Mouse (Mus musculus) cerebellum, adult 2 months (tissue): ENCODE data around the gene Kcnj8. TPM values are rescaled to one million over a fixed set of nuclear protein-coding genes. Genes with fewer than 3 reads are reported as not detected.
A peak's percentile ranks its signal among the peaks of the same experiment; 100 is the strongest.

Experiments used
- DNase-seq, 2 experiments: peaks; one replicate each; pipeline ENCODE4 v3.0.0; 2021
- H3K27ac ChIP-seq: fragments of 200-500 bp; 2 replicates; pipeline ENCODE4 v1.5.1; 2012; ENCODE audit warnings: low read length, control low read depth, inconsistent platforms; ENCODE audit not compliant: insufficient read depth
- H3K27me3 ChIP-seq: fragments of 200-500 bp; 2 replicates; pipeline ENCODE4 v1.6.1; 2012; ENCODE audit warnings: inconsistent platforms, mild to moderate bottlenecking, low read length, moderate library complexity; ENCODE audit not compliant: control insufficient read depth, insufficient read depth
- H3K4me1 ChIP-seq: fragments of 200-500 bp; 2 replicates; pipeline ENCODE4 v1.6.1; 2011; ENCODE audit warnings: low read length; ENCODE audit not compliant: control insufficient read depth, insufficient read depth
- H3K4me3 ChIP-seq: fragments of 200-500 bp; replicated peaks from 2 replicates; pipeline ENCODE3; 2011; ENCODE audit warnings: mild to moderate bottlenecking, low read depth, low read length, control low read depth; ENCODE audit not compliant: insufficient read depth
- CTCF ChIP-seq: fragments of 200-500 bp; IDR thresholded peaks from 2 replicates; pipeline ENCODE4 v1.5.1; 2011; ENCODE audit warnings: low read depth, mild to moderate bottlenecking, control low read depth, low read length, moderate library complexity, borderline replicate concordance; ENCODE audit not compliant: insufficient read depth
- POLR2A ChIP-seq: fragments of 200-500 bp; IDR thresholded peaks from 2 replicates; pipeline ENCODE4 v1.6.1; 2011; ENCODE audit warnings: low read length, control low read depth, borderline replicate concordance; ENCODE audit not compliant: insufficient read depth
- WGBS: fragments of 180-500 bp; shearing (Covaris S2); methylation state at CpG from one replicate; pipeline ENCODE4 v1.1.7; 2018; 5-methylcytosine and 5-hydroxymethylcytosine counted together
- polyA plus RNA-seq: library from polyadenylated mRNA; depleted of rRNA; stranded (reverse); fragments of >200 nt; gene quantifications from 2 replicates; pipeline ENCODE4 v1.2.3, GENCODE M21; 2012; rRNA removed

The Kcnj8 gene
- 5.8 and 6.1 TPM in 2 replicates for polyA plus RNA-seq

DNA sequence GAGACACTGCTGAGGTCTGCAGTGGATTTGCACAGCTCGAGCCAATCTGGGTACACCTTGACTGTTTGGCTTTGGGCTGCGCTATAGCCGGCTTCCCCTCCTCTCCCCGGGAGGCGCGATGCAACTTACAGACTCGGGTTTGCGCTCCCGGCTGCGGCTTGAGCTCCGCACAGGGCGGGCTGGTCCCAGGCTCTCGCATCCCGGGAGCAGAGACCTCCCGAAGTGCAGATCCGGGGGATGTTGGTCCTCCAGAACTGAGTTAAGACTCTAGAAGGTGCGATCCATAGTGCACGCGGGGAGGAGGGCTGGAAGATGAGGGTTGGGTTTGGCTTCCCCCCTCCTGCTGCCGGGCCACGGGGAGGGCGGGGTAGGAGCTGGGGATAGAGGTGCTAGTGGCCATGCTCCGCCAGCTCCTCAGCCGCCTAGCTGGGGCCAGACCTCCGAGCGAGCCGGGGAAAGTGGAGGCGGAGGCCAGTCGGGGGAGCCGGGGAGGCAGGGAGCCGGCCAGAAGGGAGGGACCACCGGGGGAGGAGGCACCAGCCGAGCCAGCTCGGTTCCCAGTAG is at the start of gene Kcnj8:
TSS of gene Kcnj8 (minus strand) at position 560 of the 564 bp plus-strand sequence.
- no peak within 1 kb of the TSS for H3K27ac ChIP-seq
- DNase-seq = peak; percentile 18 to 35
- no peak for TF ChIP-seq CTCF
- TF ChIP-seq POLR2A = no peak
- H3K4me1 ChIP-seq = no peaks in the 10 kb centered on the region
- under 1% methylated on average over 34 of the region's 34 CpGs for WGBS
- no peaks in the 10 kb centered on the region; the same call in 1 of the 2 replicates for H3K27me3 ChIP-seq
- H3K4me3 ChIP-seq = peak within 1 kb of the TSS; percentile 39

DNA sequence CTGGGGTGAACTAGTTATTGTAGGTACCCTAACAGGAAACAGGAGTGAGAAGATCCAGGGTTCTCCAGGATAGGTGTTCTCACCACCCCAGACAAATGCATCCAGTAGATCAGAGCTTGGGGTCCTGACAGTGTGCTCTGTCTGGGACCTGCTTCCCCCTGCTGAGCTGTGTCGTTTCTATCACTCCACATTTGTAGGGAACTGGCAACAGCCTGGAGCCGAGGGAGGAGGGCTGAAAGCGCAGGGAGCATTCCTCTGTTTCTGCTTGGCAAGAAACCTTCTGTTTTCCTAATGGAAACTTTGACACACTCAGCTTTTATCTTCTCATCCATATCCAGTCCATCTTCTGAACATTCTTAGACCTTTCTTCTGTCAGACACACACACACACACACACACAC is 45.2 kb upstream of the Kcnj8 start:
- DNase-seq = no peak
- H3K27ac ChIP-seq = no peak overlapping the region
- no peaks in the 10 kb centered on the region for H3K27me3 ChIP-seq
- no peak overlapping the region for H3K4me3 ChIP-seq
- H3K4me1 ChIP-seq = 0 out of 2 replicates have a peak, but pooled peaks cover 3% of the 10 kb centered on the region
- TF ChIP-seq POLR2A (no peak), CTCF (no peak)
- whole genome bisulfite sequencing = 21% methylated on average over 3 of the region's 3 CpGs

DNA sequence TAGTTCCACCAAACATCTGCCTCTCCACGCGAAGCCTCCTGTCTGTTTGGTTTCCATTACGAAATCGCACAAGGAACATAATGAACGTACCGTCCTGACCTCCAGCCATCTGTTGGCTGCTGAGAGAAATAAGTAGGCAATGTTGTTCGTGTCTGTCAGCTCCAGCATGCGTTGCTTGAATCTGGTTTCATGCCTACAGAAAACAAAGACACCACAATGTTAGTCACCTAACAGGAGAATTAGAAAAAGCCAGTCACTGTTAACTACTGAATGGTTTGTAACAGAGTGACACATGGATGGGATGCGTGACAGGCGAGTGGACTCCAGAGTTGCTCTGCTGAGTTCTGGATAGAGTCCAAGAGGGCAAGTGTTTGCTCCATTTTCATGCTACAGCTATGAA is 42.9 kb upstream of the Kcnj8 start:
- Histone ChIP-seq H3K27ac (no peak overlapping the region), H3K27me3 (no peaks in the 10 kb centered on the region), H3K4me3 (no peak overlapping the region), H3K4me1 (0 out of 2 replicates have a peak, but pooled peaks cover 3% of the 10 kb centered on the region)
- DNase-seq = peak; percentile 13 to 19
- no peak for TF ChIP-seq CTCF
- no peak for TF ChIP-seq POLR2A
- WGBS = 8% methylated on average over 10 of the region's 10 CpGs

DNA sequence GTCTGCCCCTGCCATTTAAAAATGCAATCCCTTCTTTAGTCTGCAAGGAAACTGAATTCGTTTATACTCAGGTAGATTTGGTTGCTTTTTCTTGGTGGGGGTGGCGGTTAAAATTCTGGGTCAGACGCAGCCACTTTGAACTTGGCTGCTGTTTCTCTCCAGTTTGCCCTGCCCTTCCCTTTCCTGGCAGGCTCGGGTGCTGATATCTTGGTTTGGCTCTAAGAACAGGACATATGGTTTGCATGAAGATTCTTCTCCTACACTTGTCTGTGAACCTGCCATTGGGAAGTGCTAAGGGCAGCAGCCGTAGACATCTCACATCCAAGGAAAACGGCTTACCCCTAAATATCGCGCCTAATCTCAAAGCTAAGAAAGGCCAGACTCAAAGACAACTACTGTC is 41.0 kb upstream of the Kcnj8 start:
- H3K27ac ChIP-seq = no peak overlapping the region
- H3K27me3 ChIP-seq = no peaks in the 10 kb centered on the region
- 0 out of 2 replicates have a peak, but pooled peaks cover 3% of the 10 kb centered on the region for H3K4me1 ChIP-seq
- DNase-seq = no peak
- no peak overlapping the region for H3K4me3 ChIP-seq
- TF ChIP-seq POLR2A (no peak), CTCF (no peak)
- WGBS = 34% methylated on average over 8 of the region's 8 CpGs

DNA sequence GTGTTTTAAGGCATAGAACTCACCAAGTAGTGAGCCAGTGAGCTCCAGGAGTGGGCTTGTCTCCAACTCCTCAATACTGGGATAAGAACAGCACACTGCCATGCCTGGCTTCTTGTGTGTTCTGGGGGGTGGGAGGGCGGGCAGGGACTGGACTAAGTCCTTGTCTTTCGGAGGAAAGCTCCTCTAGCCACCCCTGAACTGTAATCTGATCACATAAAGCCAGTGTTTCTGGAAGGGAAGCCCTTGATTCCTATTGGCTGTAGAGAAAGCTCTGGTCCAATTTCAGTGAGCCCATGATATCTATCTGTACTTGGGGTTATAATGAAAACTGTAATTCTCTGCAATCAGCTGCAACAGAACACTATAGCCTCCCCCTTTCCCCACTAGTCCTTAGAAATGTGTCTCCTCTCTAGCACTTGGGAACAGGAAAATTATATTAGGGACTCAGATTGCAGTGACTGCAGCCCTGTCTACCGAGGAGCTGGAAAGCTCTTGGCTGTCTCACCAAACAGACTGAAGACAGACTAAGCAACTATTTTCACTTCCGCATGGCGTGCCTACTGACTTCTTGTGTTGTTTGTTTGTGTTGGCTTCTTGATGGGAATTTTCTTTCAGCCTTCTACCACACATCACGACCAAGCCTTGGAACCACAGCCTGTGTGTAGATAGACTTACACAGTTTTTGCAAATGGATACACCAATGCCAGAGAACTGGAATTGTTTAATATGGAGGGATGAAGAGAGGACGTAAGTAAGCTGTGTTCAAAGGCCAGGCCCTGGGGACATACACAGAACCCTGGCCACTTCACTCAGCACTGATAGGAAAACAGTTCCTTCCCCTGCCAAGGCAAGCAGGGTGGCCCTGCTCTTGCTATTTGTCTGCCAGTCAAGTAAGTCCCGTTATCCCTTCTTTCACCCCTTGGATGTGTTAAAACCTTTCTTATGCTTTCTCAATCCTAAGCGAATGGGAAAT is 38.3 kb upstream of the Kcnj8 start:
- TF ChIP-seq POLR2A = no peak
- no peak for TF ChIP-seq CTCF
- H3K27ac ChIP-seq = no peak overlapping the region
- H3K4me3 ChIP-seq = no peak overlapping the region
- 0 out of 2 replicates have a peak, but pooled peaks cover 3% of the 10 kb centered on the region for H3K4me1 ChIP-seq
- no peaks in the 10 kb centered on the region for H3K27me3 ChIP-seq
- 58% methylated on average over 9 of the region's 9 CpGs for WGBS
- no peak for DNase-seq

DNA sequence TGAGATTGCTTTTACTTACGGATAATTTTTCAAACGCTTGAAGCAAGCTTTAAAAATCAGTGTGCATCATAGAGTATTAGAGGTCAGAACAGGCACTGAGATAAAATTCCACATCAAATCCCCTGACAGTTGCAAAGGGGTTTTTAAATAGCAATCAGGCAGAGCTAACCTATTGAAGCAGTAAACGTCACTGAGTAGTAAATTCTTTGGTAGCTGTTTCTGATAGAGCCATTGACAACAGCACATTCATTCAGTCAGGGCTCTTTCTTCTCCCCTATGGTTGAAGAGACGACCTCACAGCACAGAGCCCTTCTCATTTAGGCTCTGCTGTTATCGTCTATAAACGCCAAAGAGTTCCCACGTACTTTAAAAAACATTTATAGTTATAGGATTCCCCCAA is 35.7 kb upstream of the Kcnj8 start:
- H3K4me3 ChIP-seq = no peak overlapping the region
- 78% methylated on average over 7 of the region's 7 CpGs for WGBS
- no peaks in the 10 kb centered on the region for H3K4me1 ChIP-seq
- DNase-seq = no peak
- TF ChIP-seq CTCF (no peak), POLR2A (no peak)
- H3K27me3 ChIP-seq = no peaks in the 10 kb centered on the region
- H3K27ac ChIP-seq = no peak overlapping the region

DNA sequence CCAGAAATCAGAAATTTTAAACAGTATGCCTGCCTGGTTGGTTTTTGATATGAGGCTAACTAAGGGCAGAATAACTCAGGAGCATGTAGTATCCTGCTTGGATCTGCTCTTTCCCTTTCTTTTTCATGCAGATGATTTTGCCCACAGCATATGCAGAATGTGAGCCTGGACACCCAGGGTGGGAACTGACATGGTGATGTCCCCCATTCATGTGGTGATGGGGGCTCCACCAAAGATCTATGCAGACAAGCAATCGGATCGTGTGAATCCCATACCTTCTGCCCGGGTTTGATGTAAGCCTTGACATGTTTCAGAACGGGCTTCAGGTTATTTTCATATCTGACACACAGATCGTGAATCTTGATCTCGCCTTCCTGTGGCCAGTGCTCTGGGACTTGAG is 31.4 kb upstream of the Kcnj8 start:
- TF ChIP-seq CTCF (no peak), POLR2A (no peak)
- H3K27me3 ChIP-seq = no peaks in the 10 kb centered on the region
- 59% methylated on average over 6 of the region's 6 CpGs for WGBS
- DNase-seq = no peak
- no peak overlapping the region for H3K27ac ChIP-seq
- no peak overlapping the region for H3K4me3 ChIP-seq
- H3K4me1 ChIP-seq = no peaks in the 10 kb centered on the region

DNA sequence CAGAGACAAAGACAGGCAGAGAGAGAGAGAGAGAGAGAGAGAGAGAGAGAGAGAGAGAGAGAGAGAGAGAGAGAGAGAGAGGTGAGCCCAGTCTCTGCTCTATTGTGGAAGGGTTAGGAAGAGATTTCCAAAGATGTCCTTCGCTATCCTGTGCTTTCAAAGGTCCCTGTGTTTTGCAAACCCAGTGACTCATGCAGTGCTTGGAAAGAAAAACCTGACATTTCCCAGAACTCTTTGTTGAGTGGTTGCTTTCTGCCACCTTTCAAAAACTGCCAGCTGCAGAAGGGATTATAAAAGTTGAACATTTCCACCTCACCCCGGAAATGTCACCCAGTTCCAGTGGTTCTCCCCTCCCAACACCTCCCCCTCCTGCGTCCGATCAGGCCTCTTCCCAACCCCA is 7.4 kb upstream of the Kcnj8 start:
- no peak for DNase-seq
- H3K4me3 ChIP-seq = no peak overlapping the region
- 80% methylated on average over 4 of the region's 4 CpGs for WGBS
- H3K27me3 ChIP-seq = no peaks in the 10 kb centered on the region
- no peak for TF ChIP-seq POLR2A
- H3K4me1 ChIP-seq = no peaks in the 10 kb centered on the region
- no peak overlapping the region for H3K27ac ChIP-seq

DNA sequence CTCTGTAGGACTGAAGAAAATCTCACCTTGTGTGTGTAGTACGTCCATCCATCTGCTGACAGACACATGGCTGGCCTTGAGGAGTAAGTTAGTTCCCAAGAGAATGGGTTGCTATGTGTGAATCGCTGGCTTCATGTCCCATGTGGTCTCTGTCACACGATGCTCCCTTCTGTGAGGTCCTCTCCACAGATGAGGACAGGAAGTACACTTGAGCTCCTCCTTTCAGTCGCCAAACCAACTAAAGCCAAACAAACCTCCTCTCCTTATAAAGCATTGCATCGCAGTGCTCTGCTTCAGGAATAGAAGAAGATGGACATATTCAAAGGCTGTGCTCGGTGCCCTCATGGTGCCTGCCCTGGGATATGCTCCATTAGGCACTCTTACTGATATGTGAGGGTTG is 6.4 kb upstream of the Kcnj8 start:
- TF ChIP-seq CTCF = no peak
- TF ChIP-seq POLR2A = no peak
- Histone ChIP-seq H3K4me3 (no peak overlapping the region), H3K27me3 (no peaks in the 10 kb centered on the region), H3K27ac (no peak overlapping the region), H3K4me1 (no peaks in the 10 kb centered on the region)
- no peak for DNase-seq
- WGBS = 71% methylated on average over 6 of the region's 6 CpGs
